Mouse (Mus musculus) intestine, postnatal 0 days (tissue): Measurements from ENCODE around the gene Kng1. TPM values are rescaled to one million over a fixed set of nuclear protein-coding genes. Genes with fewer than 3 reads are reported as not detected.
A peak's percentile ranks its signal among the peaks of the same experiment; 100 is the strongest.

Experiments used
- ATAC-seq: fragments of 200-750 bp; cut with Nextera tagmentation; 2 replicates; pipeline ENCODE4 v1.8.0; 2017; ENCODE audit warnings: mild to moderate bottlenecking, moderate TSS enrichment, moderate library complexity
- H3K27ac ChIP-seq: fragments of 300-500 bp; sonication (generic); 2 replicates; pipeline ENCODE4 v1.5.1; 2014; ENCODE audit warnings: mild to moderate bottlenecking, low read depth, low read length, moderate library complexity
- H3K27me3 ChIP-seq: fragments of 300-500 bp; sonication (generic); replicated peaks from 2 replicates; pipeline ENCODE4 v1.6.1; 2014; ENCODE audit warnings: low read length, mixed read lengths; ENCODE audit not compliant: control insufficient read depth, insufficient read depth
- H3K36me3 ChIP-seq: fragments of 300-500 bp; sonication (generic); 2 replicates; pipeline ENCODE4 v1.6.1; 2014; ENCODE audit warnings: mild to moderate bottlenecking, moderate library complexity; ENCODE audit not compliant: control insufficient read depth, insufficient read depth
- H3K4me1 ChIP-seq: fragments of 300-500 bp; sonication (generic); replicated peaks from 2 replicates; pipeline ENCODE4 v1.6.1; 2014; ENCODE audit warnings: antibody characterized with exemption, low read length, mixed read lengths; ENCODE audit not compliant: control insufficient read depth, insufficient read depth
- H3K4me2 ChIP-seq: fragments of 300-500 bp; sonication (generic); replicated peaks from 2 replicates; pipeline ENCODE4 v1.6.1; 2014; ENCODE audit warnings: low read depth, mild to moderate bottlenecking, moderate library complexity
- H3K4me3 ChIP-seq: fragments of 300-500 bp; sonication (generic); 2 replicates; pipeline ENCODE4 v1.5.1; 2014; ENCODE audit warnings: low read depth, low read length
- H3K9ac ChIP-seq: fragments of 300-500 bp; sonication (generic); 2 replicates; pipeline ENCODE4 v1.6.1; 2014; ENCODE audit warnings: mild to moderate bottlenecking, low read depth, low read length
- H3K9me3 ChIP-seq: fragments of 300-500 bp; sonication (generic); 2 replicates; pipeline ENCODE4 v1.6.1; 2016; ENCODE audit warnings: mixed run types; ENCODE audit not compliant: control insufficient read depth
- CTCF ChIP-seq: sonication (generic); IDR thresholded peaks from 2 replicates; pipeline ENCODE4 v1.5.1; 2016; ENCODE audit warnings: low read depth, mild to moderate bottlenecking, control low read depth, antibody characterized with exemption, moderate library complexity
- WGBS: fragments of 180-500 bp; shearing (Covaris S2); extraction: QIAGEN DNeasy Blood & Tissue Kit; methylation state at CpG from one replicate; pipeline ENCODE4 v1.1.7; 2014; 5-methylcytosine and 5-hydroxymethylcytosine counted together
- polyA plus RNA-seq: library from polyadenylated mRNA; unstranded; fragments of >200 nt; fragmentation: Nextera tagmentation; extraction: Ambion mirVana; gene quantifications from 2 replicates; pipeline ENCODE4 v1.2.1, GENCODE M21; 2015

The Kng1 gene
- polyA plus RNA-seq, 1 experiment from 2014 or later = 1.7 TPM

GRCm38 (mm10) chr16:23117173-23117572 lies 59.5 kb downstream of the Kng1 start:
- Histone ChIP-seq H3K27ac (no peak overlapping the region), H3K4me3 (no peak overlapping the region), H3K9me3 (no peaks in the 10 kb centered on the region), H3K27me3 (no peaks in the 10 kb centered on the region), H3K4me2 (no peak overlapping the region), H3K4me1 (no peaks in the 10 kb centered on the region), H3K36me3 (peaks cover 50% of the 10 kb centered on the region), H3K9ac (no peak overlapping the region)
- no peak for ATAC-seq
- TF ChIP-seq CTCF = no peak
- 54% methylated on average over 4 of the region's 4 CpGs for WGBS

- H3K27ac ChIP-seq = no peak overlapping the region
- H3K27me3 ChIP-seq = no peaks in the 10 kb centered on the region
- peaks cover 29% of the 10 kb centered on the region for H3K36me3 ChIP-seq
- H3K4me3 ChIP-seq = no peak overlapping the region
- no peak for ATAC-seq
- no peak for TF ChIP-seq CTCF
- no peak overlapping the region for H3K9ac ChIP-seq
- H3K9me3 ChIP-seq = no peaks in the 10 kb centered on the region
- H3K4me2 ChIP-seq = no peak overlapping the region
- WGBS = 89% methylated on average over 3 of the region's 3 CpGs
- H3K4me1 ChIP-seq = no peaks in the 10 kb centered on the region
Observed at GRCm38 (mm10) chr16:23122446-23122845, 64.8 kb downstream of the Kng1 start.

- Histone ChIP-seq H3K4me3 (no peak overlapping the region), H3K4me2 (no peak overlapping the region), H3K9ac (no peak overlapping the region), H3K4me1 (no peaks in the 10 kb centered on the region), H3K36me3 (peaks cover 25% of the 10 kb centered on the region), H3K9me3 (no peaks in the 10 kb centered on the region), H3K27me3 (no peaks in the 10 kb centered on the region), H3K27ac (no peak overlapping the region)
- WGBS = 94% methylated on average over 4 of the region's 4 CpGs
- no peak for ATAC-seq
- no peak for TF ChIP-seq CTCF
Observed at GRCm38 (mm10) chr16:23123104-23123503, 65.4 kb downstream of the Kng1 start.

GRCm38 (mm10) chr16:23124398-23124797 lies 66.7 kb downstream of the Kng1 start:
- ATAC-seq = no peak
- Histone ChIP-seq H3K9ac (no peak overlapping the region), H3K4me1 (no peaks in the 10 kb centered on the region), H3K9me3 (no peaks in the 10 kb centered on the region), H3K27me3 (no peaks in the 10 kb centered on the region), H3K36me3 (peaks cover 25% of the 10 kb centered on the region; the same call in 1 of the 2 replicates), H3K27ac (no peak overlapping the region), H3K4me2 (no peak overlapping the region), H3K4me3 (no peak overlapping the region)
- no peak for TF ChIP-seq CTCF
- 91% methylated on average over 4 of the region's 4 CpGs for WGBS

GRCm38 (mm10) chr16:23127311-23127672 lies 69.6 kb downstream of the Kng1 start:
- Histone ChIP-seq H3K27ac (peak overlapping the region; percentile 95), H3K9me3 (no peaks in the 10 kb centered on the region), H3K4me2 (peak overlapping the region; percentile 83), H3K4me1 (no peaks in the 10 kb centered on the region), H3K36me3 (0 out of 2 replicates have a peak, but pooled peaks cover 10% of the 10 kb centered on the region), H3K27me3 (no peaks in the 10 kb centered on the region), H3K9ac (peak overlapping the region; percentile 85), H3K4me3 (peak overlapping the region; percentile 68)
- WGBS = under 1% methylated on average over 4 of the region's 4 CpGs
- ATAC-seq = 0 out of 2 replicates have a peak, but pooled peaks have one; percentile 9
- TF ChIP-seq CTCF = no peak

- ATAC-seq = peak; percentile 95
- TF ChIP-seq CTCF = peak; percentile 68
- under 1% methylated on average over 51 of the region's 51 CpGs for WGBS
Observed at GRCm38 (mm10) chr16:23127673-23128375, 70.2 kb downstream of the Kng1 start, which contains the start of gene Rfc4. Rfc4 (minus strand) TSS chr16:23127737.

More at GRCm38 (mm10) chr16:23127673-23128375, 70.2 kb downstream of the Kng1 start, which contains the start of gene Rfc4:
- peak within 1 kb of the TSS; percentile 83 for H3K4me2 ChIP-seq
- H3K4me1 ChIP-seq = no peaks in the 10 kb centered on the region
- no peaks in the 10 kb centered on the region for H3K27me3 ChIP-seq
- H3K4me3 ChIP-seq = peak within 1 kb of the TSS; percentile 68
- no peaks in the 10 kb centered on the region for H3K9me3 ChIP-seq
- H3K27ac ChIP-seq = peak within 1 kb of the TSS; percentile 95
- H3K36me3 ChIP-seq = 0 out of 2 replicates have a peak, but pooled peaks cover 10% of the 10 kb centered on the region
- H3K9ac ChIP-seq = peak within 1 kb of the TSS; percentile 85
